Mouse (Mus musculus) forebrain, embryonic 14.5 days (tissue): ENCODE results near the gene Ptms. TPM values are rescaled to one million over a fixed set of nuclear protein-coding genes. Genes with fewer than 3 reads are reported as not detected.
A peak's percentile ranks its signal among the peaks of the same experiment; 100 is the strongest.

Source experiments
- ATAC-seq: fragments of 200-750 bp; cut with Nextera tagmentation; 2 replicates; pipeline ENCODE4 v1.8.0; 2017; ENCODE audit warnings: mild to moderate bottlenecking, moderate library complexity
- DNase-seq: peaks from one replicate; pipeline ENCODE4 v3.0.0-alpha.2; 2015; ENCODE audit warnings: low spot score
- H3K27ac ChIP-seq: fragments of 300-500 bp; sonication (generic); 2 replicates; pipeline ENCODE4 v1.5.1; 2014; ENCODE audit warnings: low read depth, mild to moderate bottlenecking, control low read depth, low read length, moderate library complexity
- H3K27me3 ChIP-seq: fragments of 300-500 bp; sonication (generic); replicated peaks from 2 replicates; pipeline ENCODE4 v1.6.1; 2014; ENCODE audit warnings: low read length, control low read depth, mixed read lengths; ENCODE audit not compliant: control insufficient read depth, insufficient read depth
- H3K36me3 ChIP-seq: fragments of 300-500 bp; sonication (generic); 2 replicates; pipeline ENCODE4 v1.6.1; 2014; ENCODE audit warnings: low read length, control low read depth; ENCODE audit not compliant: control insufficient read depth, insufficient read depth
- H3K4me1 ChIP-seq: fragments of 300-500 bp; sonication (generic); 2 replicates; pipeline ENCODE4 v1.6.1; 2014; ENCODE audit warnings: antibody characterized with exemption, low read length, control low read depth; ENCODE audit not compliant: control insufficient read depth, insufficient read depth
- H3K4me2 ChIP-seq: fragments of 300-500 bp; sonication (generic); 2 replicates; pipeline ENCODE4 v1.6.1; 2014; ENCODE audit warnings: mild to moderate bottlenecking, control low read depth, low read length
- H3K4me3 ChIP-seq: fragments of 300-500 bp; sonication (generic); 2 replicates; pipeline ENCODE4 v1.5.1; 2014; ENCODE audit warnings: low read depth, low read length, control low read depth
- H3K9ac ChIP-seq: fragments of 300-500 bp; sonication (generic); 2 replicates; pipeline ENCODE4 v1.6.1; 2014; ENCODE audit warnings: mild to moderate bottlenecking, low read length, control low read depth, moderate library complexity
- H3K9me3 ChIP-seq: fragments of 300-500 bp; sonication (generic); replicated peaks from 2 replicates; pipeline ENCODE4 v1.6.1; 2016; ENCODE audit warnings: low read length, control low read depth, mixed read lengths; ENCODE audit not compliant: control insufficient read depth
- WGBS: fragments of 180-500 bp; shearing (Covaris S2); extraction: QIAGEN DNeasy Blood & Tissue Kit; methylation state at CpG from one replicate; pipeline ENCODE4 v1.1.7; 2014; 5-methylcytosine and 5-hydroxymethylcytosine counted together
- polyA plus RNA-seq: library from polyadenylated mRNA; unstranded; fragments of >200 nt; fragmentation: Nextera tagmentation; extraction: Ambion mirVana; gene quantifications from 2 replicates; pipeline ENCODE4 v1.2.1, GENCODE M21; 2014

Gene Ptms
- polyA plus RNA-seq, 1 experiment from 2014 or later: 479 TPM

GRCm38 (mm10) chr6:124914511-124914910, 5.4 kb downstream of the Ptms start:
- Histone ChIP-seq H3K27me3 (no peaks in the 10 kb centered on the region), H3K9ac (peak overlapping the region; percentile 100), H3K9me3 (no peaks in the 10 kb centered on the region), H3K36me3 (peaks cover 28% of the 10 kb centered on the region), H3K4me1 (peaks cover 33% of the 10 kb centered on the region), H3K4me3 (peak overlapping the region; percentile 93), H3K27ac (peak overlapping the region; percentile 100), H3K4me2 (peak overlapping the region; percentile 100)
- 79% methylated on average over 7 of the region's 7 CpGs for WGBS
- ATAC-seq (no peak), DNase-seq (no peak)

- H3K4me3 ChIP-seq: no peak overlapping the region
- no peaks in the 10 kb centered on the region for H3K27me3 ChIP-seq
- ATAC-seq (no peak), DNase-seq (no peak)
- 0 out of 2 replicates have a peak overlapping the region, but pooled peaks have one; percentile 100 for H3K4me2 ChIP-seq
- peaks cover 28% of the 10 kb centered on the region for H3K4me1 ChIP-seq
- peak overlapping the region; percentile 100; the same call in 1 of the 2 replicates for H3K27ac ChIP-seq
- peaks cover 28% of the 10 kb centered on the region for H3K36me3 ChIP-seq
- 67% methylated on average over 14 of the region's 14 CpGs for WGBS
- H3K9me3 ChIP-seq: no peaks in the 10 kb centered on the region
- H3K9ac ChIP-seq: 0 out of 2 replicates have a peak overlapping the region, but pooled peaks have one; percentile 100
Measured at GRCm38 (mm10) chr6:124913721-124914285, 6.1 kb downstream of the Ptms start.

GRCm38 (mm10) chr6:124913214-124913613, 6.7 kb downstream of the Ptms start:
- DNase-seq: no peak
- WGBS: 75% methylated on average over 6 of the region's 6 CpGs
- Histone ChIP-seq H3K9me3 (no peaks in the 10 kb centered on the region), H3K36me3 (peaks cover 28% of the 10 kb centered on the region), H3K4me2 (no peak overlapping the region), H3K4me3 (no peak overlapping the region), H3K27ac (peak overlapping the region; percentile 36; the same call in 1 of the 2 replicates), H3K4me1 (peaks cover 24% of the 10 kb centered on the region), H3K9ac (no peak overlapping the region), H3K27me3 (0 out of 2 replicates have a peak, but pooled peaks cover 2% of the 10 kb centered on the region)
- ATAC-seq: no peak

- 19% methylated on average over 13 of the region's 13 CpGs for WGBS
- H3K4me3 ChIP-seq: no peak within 1 kb of the TSS
- 0 out of 2 replicates have a peak, but pooled peaks cover 2% of the 10 kb centered on the region for H3K27me3 ChIP-seq
- H3K4me1 ChIP-seq: peaks cover 24% of the 10 kb centered on the region
- H3K9ac ChIP-seq: no peak within 1 kb of the TSS
- no peaks in the 10 kb centered on the region for H3K9me3 ChIP-seq
- ATAC-seq (no peak), DNase-seq (no peak)
- H3K27ac ChIP-seq: no peak within 1 kb of the TSS
- H3K4me2 ChIP-seq: no peak within 1 kb of the TSS
- peaks cover 28% of the 10 kb centered on the region for H3K36me3 ChIP-seq
Measured at GRCm38 (mm10) chr6:124911533-124912218, 8.2 kb downstream of the Ptms start, which contains the start of gene Lag3. Gene Lag3, minus strand, starts transcription at chr6:124911705.

GRCm38 (mm10) chr6:124910032-124910431, 9.9 kb downstream of the Ptms start:
- Histone ChIP-seq H3K4me1 (peaks cover 19% of the 10 kb centered on the region), H3K27me3 (0 out of 2 replicates have a peak, but pooled peaks cover 2% of the 10 kb centered on the region), H3K9me3 (no peaks in the 10 kb centered on the region), H3K27ac (no peak overlapping the region), H3K4me3 (peak overlapping the region; percentile 9; the same call in 1 of the 2 replicates), H3K36me3 (peaks cover 28% of the 10 kb centered on the region), H3K9ac (peak overlapping the region; percentile 57), H3K4me2 (peak overlapping the region; percentile 38; the same call in 1 of the 2 replicates)
- DNase-seq: no peak
- 4% methylated on average over 32 of the region's 32 CpGs for WGBS
- ATAC-seq: peak; percentile 8; the same call in 1 of the 2 replicates

- DNase-seq (no peak), ATAC-seq (no peak)
- Histone ChIP-seq H3K9ac (no peak overlapping the region), H3K36me3 (peaks cover 5% of the 10 kb centered on the region), H3K4me3 (no peak overlapping the region), H3K27ac (no peak overlapping the region), H3K4me2 (no peak overlapping the region), H3K4me1 (peaks cover 25% of the 10 kb centered on the region), H3K27me3 (0 out of 2 replicates have a peak, but pooled peaks cover 2% of the 10 kb centered on the region), H3K9me3 (no peaks in the 10 kb centered on the region)
- 86% methylated on average over 1 of the region's 1 CpGs for WGBS
Measured at GRCm38 (mm10) chr6:124907767-124908166, 12.1 kb downstream of the Ptms start.

GRCm38 (mm10) chr6:124904991-124905860, 14.7 kb downstream of the Ptms start:
- no peak; the same call in 1 of the 2 replicates for ATAC-seq
- Histone ChIP-seq H3K9me3 (no peaks in the 10 kb centered on the region), H3K27ac (peak overlapping the region; percentile 100), H3K4me1 (peaks cover 22% of the 10 kb centered on the region), H3K4me2 (peak overlapping the region; percentile 88), H3K4me3 (peak overlapping the region; percentile 37), H3K27me3 (0 out of 2 replicates have a peak, but pooled peaks cover 2% of the 10 kb centered on the region), H3K9ac (peak overlapping the region; percentile 71), H3K36me3 (no peaks in the 10 kb centered on the region)
- DNase-seq: no peak
- 31% methylated on average over 13 of the region's 16 CpGs for WGBS

GRCm38 (mm10) chr6:124904161-124904981, 15.5 kb downstream of the Ptms start:
- Histone ChIP-seq H3K27me3 (0 out of 2 replicates have a peak, but pooled peaks cover 2% of the 10 kb centered on the region), H3K36me3 (no peaks in the 10 kb centered on the region), H3K27ac (peak overlapping the region; percentile 100), H3K4me2 (peak overlapping the region; percentile 88), H3K9ac (peak overlapping the region; percentile 71), H3K4me1 (peaks cover 18% of the 10 kb centered on the region), H3K4me3 (peak overlapping the region; percentile 37), H3K9me3 (no peaks in the 10 kb centered on the region)
- ATAC-seq (peak; percentile 85), DNase-seq (peak; percentile 94)
- WGBS: 5% methylated on average over 23 of the region's 24 CpGs
